Mouse (Mus musculus): ENCODE results near the gene 4922502D21Rik. TPM values are rescaled to one million over a fixed set of nuclear protein-coding genes. Genes with fewer than 3 reads are reported as not detected.
"Not testable (repeated sequence)": the region's sequence is repeated elsewhere in the genome, so short reads cannot be mapped to it uniquely, and the experiment has no call there.

The 4922502D21Rik gene
- polyA plus RNA-seq, 1 experiment from 2014 or later = not detected

DNA sequence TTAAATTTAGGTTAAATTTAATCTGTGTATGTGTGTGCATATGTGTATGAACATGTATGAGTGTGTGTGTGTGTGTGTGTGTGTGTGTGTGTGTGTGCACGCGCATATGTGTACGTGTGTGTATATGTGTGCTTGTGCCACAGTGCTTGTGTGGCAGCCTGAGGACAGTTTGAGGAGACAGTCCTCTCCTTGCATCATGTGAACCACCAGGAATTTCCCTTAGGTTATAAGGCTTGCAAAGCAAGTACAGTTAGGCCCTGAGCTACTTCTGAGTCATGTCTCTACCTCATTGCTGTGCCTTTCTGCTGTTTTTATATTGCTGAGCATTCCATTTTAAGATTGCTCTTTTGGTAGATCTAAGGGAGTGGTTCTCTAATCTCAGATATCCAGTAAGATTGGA is 19.5 kb upstream of the 4922502D21Rik start:
- no peaks in the 10 kb centered on the region for H3K27me3 ChIP-seq (ENCODE audit: control insufficient read depth, insufficient read depth, low read length)
- H3K36me3 ChIP-seq (ENCODE audit: control insufficient read depth, insufficient read depth, low read length) = no peaks in the 10 kb centered on the region
- WGBS = 93% methylated on average over 3 of the region's 3 CpGs
- no peak overlapping the region for H3K4me3 ChIP-seq (replicated peaks; ENCODE audit: low read depth, low read length)
- no peaks in the 10 kb centered on the region for H3K4me1 ChIP-seq (ENCODE audit: control insufficient read depth, insufficient read depth, low read length)
- no peak overlapping the region for H3K9ac ChIP-seq (replicated peaks; ENCODE audit: low read length)
- no peak overlapping the region for H3K4me2 ChIP-seq (ENCODE audit: low read length)
- DNase-seq (no peak), ATAC-seq (ENCODE audit: low FRiP score, low TSS enrichment) (no peak)
- H3K9me3 ChIP-seq (ENCODE audit: control insufficient read depth, low read length) = peaks cover 4% of the 10 kb centered on the region; the same call in 1 of the 2 replicates
- no peak overlapping the region for H3K27ac ChIP-seq (replicated peaks; ENCODE audit: low read depth, low read length)

DNA sequence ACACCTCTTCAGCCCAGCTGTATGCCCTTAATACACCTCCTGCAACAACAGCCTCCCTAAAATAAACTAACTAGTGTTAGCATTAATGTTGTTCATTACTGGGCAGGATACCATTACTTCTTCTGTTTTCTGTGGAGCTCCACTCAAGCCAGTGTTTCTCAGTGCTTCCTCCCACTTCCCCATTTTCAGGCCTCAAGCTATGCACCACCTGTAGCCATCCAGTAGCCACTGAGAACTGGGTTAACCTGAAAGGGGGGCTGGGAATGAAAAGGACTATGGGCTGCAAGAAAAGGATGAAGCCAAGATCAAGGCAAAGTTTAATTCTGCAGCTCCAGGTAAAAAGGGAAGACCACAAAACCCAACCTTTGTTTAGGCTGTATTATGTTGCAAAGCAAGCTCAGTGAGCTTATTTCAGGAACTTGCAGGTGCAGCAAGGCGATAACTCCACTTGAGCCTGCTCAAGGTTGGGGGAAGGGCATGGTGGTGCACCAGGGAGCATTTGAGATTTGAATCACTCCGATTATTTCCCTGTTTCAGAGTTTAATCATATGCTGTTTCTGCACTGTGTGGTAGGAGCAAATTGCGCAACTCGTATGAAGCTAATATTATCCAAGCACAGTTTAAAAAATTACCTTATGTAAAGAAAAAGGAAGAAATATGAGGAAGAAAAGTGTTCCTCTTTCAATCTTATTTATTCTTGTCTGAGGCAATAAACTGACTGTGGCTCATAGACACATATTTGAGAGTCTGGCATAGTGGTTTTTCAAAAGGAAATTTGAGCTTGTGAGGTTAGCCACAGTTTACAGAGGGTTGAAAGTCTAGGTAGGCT is 18.1 kb upstream of the 4922502D21Rik start:
- H3K36me3 ChIP-seq (ENCODE audit: control insufficient read depth, insufficient read depth, low read length) = no peaks in the 10 kb centered on the region
- no peak for DNase-seq
- H3K27me3 ChIP-seq (ENCODE audit: control insufficient read depth, insufficient read depth, low read length) = no peaks in the 10 kb centered on the region
- 59% methylated on average over 4 of the region's 4 CpGs for WGBS
- no peak for ATAC-seq (ENCODE audit: low FRiP score, low TSS enrichment)
- H3K4me2 ChIP-seq (ENCODE audit: low read length) = no peak overlapping the region
- H3K4me1 ChIP-seq (ENCODE audit: control insufficient read depth, insufficient read depth, low read length) = no peaks in the 10 kb centered on the region
- H3K27ac ChIP-seq (replicated peaks; ENCODE audit: low read depth, low read length) = no peak overlapping the region
- H3K9me3 ChIP-seq (ENCODE audit: control insufficient read depth, low read length) = peaks cover 4% of the 10 kb centered on the region; the same call in 1 of the 2 replicates
- no peak overlapping the region for H3K4me3 ChIP-seq (replicated peaks; ENCODE audit: low read depth, low read length)
- H3K9ac ChIP-seq (replicated peaks; ENCODE audit: low read length) = no peak overlapping the region

DNA sequence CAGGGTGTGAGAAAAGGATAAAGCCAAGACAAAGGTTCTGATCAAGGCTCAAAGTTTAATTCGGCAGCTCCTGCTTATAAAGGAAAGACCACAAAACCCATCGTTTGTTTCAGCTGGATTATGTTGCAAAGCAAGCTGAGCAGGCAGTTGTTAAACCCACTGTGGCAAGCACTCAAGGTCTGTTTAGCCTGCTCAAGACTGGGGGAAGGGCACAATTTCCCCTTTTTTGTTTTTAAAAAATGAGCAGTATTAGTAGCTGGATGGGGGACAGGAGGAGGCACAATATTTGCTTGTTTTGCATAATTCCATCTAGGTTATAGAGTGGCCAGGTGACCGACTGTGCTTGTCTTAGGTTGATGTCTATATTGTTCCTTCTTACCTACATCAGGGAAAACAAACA is 12.8 kb upstream of the 4922502D21Rik start:
- 66% methylated on average over 3 of the region's 3 CpGs for WGBS
- ATAC-seq (ENCODE audit: low FRiP score, low TSS enrichment) = no peak
- no peak overlapping the region for H3K4me3 ChIP-seq (replicated peaks; ENCODE audit: low read depth, low read length)

DNA sequence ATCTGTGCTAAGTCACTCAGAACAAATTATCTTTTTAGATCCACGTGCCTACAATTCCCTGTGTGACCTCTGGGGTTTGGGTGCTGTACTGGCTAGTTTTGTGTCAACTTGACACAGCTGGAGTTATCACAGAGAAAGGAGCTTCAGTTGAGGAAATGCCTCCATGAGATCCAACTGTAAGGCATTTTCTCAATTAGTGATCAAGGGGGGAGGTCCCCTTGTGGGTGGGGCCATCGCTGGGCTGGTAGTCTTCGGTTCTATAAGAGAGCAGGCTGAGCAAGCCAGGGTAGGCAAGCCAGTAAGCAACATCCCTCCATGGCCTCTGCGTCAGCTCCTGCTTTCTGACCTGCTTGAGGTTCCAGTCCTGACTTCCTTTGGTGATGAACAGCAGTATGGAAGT is 10.8 kb upstream of the 4922502D21Rik start, which contains the start of gene Clec12a:
TSS of gene Clec12a (plus strand) at position 301 of the 400 bp plus-strand sequence.
- H3K27me3 ChIP-seq (ENCODE audit: control insufficient read depth, insufficient read depth, low read length); H3K9ac ChIP-seq (replicated peaks; ENCODE audit: low read length); DNase-seq; ATAC-seq (ENCODE audit: low FRiP score, low TSS enrichment); H3K4me3 ChIP-seq (replicated peaks; ENCODE audit: low read depth, low read length); H3K9me3 ChIP-seq (ENCODE audit: control insufficient read depth, low read length); H3K4me2 ChIP-seq (ENCODE audit: low read length); H3K4me1 ChIP-seq (ENCODE audit: control insufficient read depth, insufficient read depth, low read length); H3K36me3 ChIP-seq (ENCODE audit: control insufficient read depth, insufficient read depth, low read length); H3K27ac ChIP-seq (replicated peaks; ENCODE audit: low read depth, low read length): not testable (repeated sequence)
- 80% methylated on average over 4 of the region's 4 CpGs for WGBS

More for the DNA sequence above, 12.8 kb upstream of the 4922502D21Rik start:
- no peak overlapping the region for H3K27ac ChIP-seq (replicated peaks; ENCODE audit: low read depth, low read length)
- peaks cover 4% of the 10 kb centered on the region; the same call in 1 of the 2 replicates for H3K9me3 ChIP-seq (ENCODE audit: control insufficient read depth, low read length)
- H3K27me3 ChIP-seq (ENCODE audit: control insufficient read depth, insufficient read depth, low read length) = no peaks in the 10 kb centered on the region
- no peak overlapping the region for H3K9ac ChIP-seq (replicated peaks; ENCODE audit: low read length)
- no peaks in the 10 kb centered on the region for H3K4me1 ChIP-seq (ENCODE audit: control insufficient read depth, insufficient read depth, low read length)
- H3K4me2 ChIP-seq (ENCODE audit: low read length) = no peak overlapping the region
- no peaks in the 10 kb centered on the region for H3K36me3 ChIP-seq (ENCODE audit: control insufficient read depth, insufficient read depth, low read length)
- DNase-seq = no peak

DNA sequence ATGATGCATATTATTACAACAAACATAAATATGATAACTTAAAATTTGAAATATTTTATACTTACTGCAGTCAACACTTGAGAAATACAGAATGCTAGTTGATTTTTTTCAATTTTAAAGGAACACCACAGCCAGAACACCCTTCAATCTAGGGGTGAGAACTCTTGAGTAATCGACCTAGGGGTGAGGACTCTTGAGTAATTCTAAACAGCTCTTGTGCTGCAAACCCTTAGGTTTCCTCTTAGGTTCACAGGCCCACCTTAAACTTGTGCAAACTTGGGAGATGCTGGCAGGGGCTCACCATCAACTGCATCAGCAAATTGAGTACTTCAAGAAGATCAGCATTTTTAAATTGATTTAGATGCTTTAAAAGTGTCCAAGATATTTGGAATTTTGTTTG is 6.2 kb upstream of the 4922502D21Rik start:
- Histone ChIP-seq H3K9me3 (ENCODE audit: control insufficient read depth, low read length) (no peaks in the 10 kb centered on the region), H3K4me3 (replicated peaks; ENCODE audit: low read depth, low read length) (no peak overlapping the region), H3K36me3 (ENCODE audit: control insufficient read depth, insufficient read depth, low read length) (no peaks in the 10 kb centered on the region), H3K27ac (replicated peaks; ENCODE audit: low read depth, low read length) (no peak overlapping the region), H3K4me2 (ENCODE audit: low read length) (no peak overlapping the region), H3K4me1 (ENCODE audit: control insufficient read depth, insufficient read depth, low read length) (no peaks in the 10 kb centered on the region), H3K27me3 (ENCODE audit: control insufficient read depth, insufficient read depth, low read length) (no peaks in the 10 kb centered on the region), H3K9ac (replicated peaks; ENCODE audit: low read length) (no peak overlapping the region)
- DNase-seq = no peak
- ATAC-seq (ENCODE audit: low FRiP score, low TSS enrichment) = no peak
- 73% methylated on average over 1 of the region's 1 CpGs for WGBS

DNA sequence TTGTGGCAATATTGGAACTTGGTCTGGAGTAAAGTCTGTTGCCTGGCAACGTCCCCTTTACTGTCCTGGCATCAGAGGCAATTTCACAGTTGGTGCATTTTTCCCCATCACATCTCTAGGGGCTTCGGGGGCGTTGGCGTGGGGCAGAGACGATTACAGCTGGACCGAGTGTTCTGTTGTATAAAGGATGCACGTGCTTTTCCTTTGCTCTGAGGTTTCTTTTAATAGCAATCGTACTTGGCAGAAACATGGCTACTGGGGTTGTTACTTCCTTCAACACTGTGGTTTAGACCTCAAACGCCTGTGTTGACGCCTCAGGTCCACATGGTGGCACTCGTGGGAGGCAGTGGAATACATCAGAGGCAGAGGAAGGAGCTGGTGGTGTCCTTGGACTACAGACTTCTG is 2.1 kb upstream of the 4922502D21Rik start:
- ATAC-seq (ENCODE audit: low FRiP score, low TSS enrichment) = peak; percentile 68
- Histone ChIP-seq H3K27ac (replicated peaks; ENCODE audit: low read depth, low read length) (no peak overlapping the region), H3K9ac (replicated peaks; ENCODE audit: low read length) (no peak overlapping the region)

DNA sequence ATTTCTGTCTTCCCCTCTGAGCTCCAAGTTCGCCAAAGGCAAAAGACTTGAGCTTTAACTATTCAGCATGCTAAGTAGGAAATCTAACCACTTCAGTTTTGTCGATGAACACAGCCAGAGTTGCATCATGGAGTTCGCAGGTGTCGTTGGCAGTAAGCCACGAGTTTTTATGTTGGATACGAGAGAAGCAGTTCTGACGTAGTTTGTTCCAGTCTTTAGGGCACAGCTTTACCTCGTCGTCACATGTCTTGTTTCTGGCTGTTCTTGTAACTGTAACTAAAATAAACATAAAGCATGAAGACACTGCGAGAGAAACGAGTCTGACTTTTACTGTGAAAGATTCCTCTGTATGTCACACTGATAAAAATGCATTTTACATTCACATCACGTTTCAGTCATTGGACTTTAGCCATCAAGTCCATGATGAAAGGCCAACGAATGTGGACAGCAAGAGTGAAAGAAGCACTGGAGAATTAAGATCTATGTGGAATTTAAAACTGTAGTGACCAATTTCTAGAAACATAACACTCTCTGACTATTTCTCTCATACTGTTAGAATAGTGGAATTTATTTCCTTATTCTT is 4.9 kb downstream of the 4922502D21Rik start:
- WGBS = 85% methylated on average over 13 of the region's 13 CpGs
- H3K27ac ChIP-seq (replicated peaks; ENCODE audit: low read depth, low read length) = no peak overlapping the region
- DNase-seq (no peak), ATAC-seq (ENCODE audit: low FRiP score, low TSS enrichment) (no peak)
- no peaks in the 10 kb centered on the region for H3K27me3 ChIP-seq (ENCODE audit: control insufficient read depth, insufficient read depth, low read length)
- H3K9ac ChIP-seq (replicated peaks; ENCODE audit: low read length) = no peak overlapping the region
- no peaks in the 10 kb centered on the region for H3K36me3 ChIP-seq (ENCODE audit: control insufficient read depth, insufficient read depth, low read length)
- H3K4me2 ChIP-seq (ENCODE audit: low read length) = no peak overlapping the region
- H3K9me3 ChIP-seq (ENCODE audit: control insufficient read depth, low read length) = no peaks in the 10 kb centered on the region
- H3K4me3 ChIP-seq (replicated peaks; ENCODE audit: low read depth, low read length) = no peak overlapping the region
- H3K4me1 ChIP-seq (ENCODE audit: control insufficient read depth, insufficient read depth, low read length) = no peaks in the 10 kb centered on the region

More for the DNA sequence above, 2.1 kb upstream of the 4922502D21Rik start:
- no peaks in the 10 kb centered on the region for H3K27me3 ChIP-seq (ENCODE audit: control insufficient read depth, insufficient read depth, low read length)
- no peaks in the 10 kb centered on the region for H3K4me1 ChIP-seq (ENCODE audit: control insufficient read depth, insufficient read depth, low read length)
- H3K9me3 ChIP-seq (ENCODE audit: control insufficient read depth, low read length) = no peaks in the 10 kb centered on the region
- WGBS = 25% methylated on average over 11 of the region's 11 CpGs
- H3K36me3 ChIP-seq (ENCODE audit: control insufficient read depth, insufficient read depth, low read length) = no peaks in the 10 kb centered on the region
- DNase-seq = peak; percentile 75
- peak overlapping the region; percentile 28; the same call in 1 of the 2 replicates for H3K4me2 ChIP-seq (ENCODE audit: low read length)
- no peak overlapping the region for H3K4me3 ChIP-seq (replicated peaks; ENCODE audit: low read depth, low read length)

DNA sequence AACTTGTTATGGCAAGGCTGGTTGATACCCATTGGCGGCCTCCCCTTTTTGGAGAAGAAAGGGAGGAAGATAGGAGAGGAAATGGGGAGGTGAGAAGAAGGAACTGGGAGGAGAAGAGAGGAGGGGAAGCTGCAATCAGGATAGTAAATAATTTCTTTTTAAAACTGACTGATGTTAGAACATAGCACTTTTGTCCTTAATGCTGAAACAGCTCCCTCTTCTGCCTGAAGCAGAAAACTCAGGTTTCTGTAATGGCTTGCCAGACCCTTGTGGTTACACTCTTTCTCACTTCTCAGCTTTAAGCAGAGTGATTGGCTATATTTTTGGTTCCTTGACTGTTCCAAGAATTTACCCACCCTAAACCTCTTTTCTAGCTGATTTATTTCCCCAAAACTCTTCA is 5.6 kb downstream of the 4922502D21Rik start:
- Histone ChIP-seq H3K4me1 (ENCODE audit: control insufficient read depth, insufficient read depth, low read length) (no peaks in the 10 kb centered on the region), H3K4me3 (replicated peaks; ENCODE audit: low read depth, low read length) (no peak overlapping the region), H3K27me3 (ENCODE audit: control insufficient read depth, insufficient read depth, low read length) (no peaks in the 10 kb centered on the region), H3K4me2 (ENCODE audit: low read length) (no peak overlapping the region), H3K36me3 (ENCODE audit: control insufficient read depth, insufficient read depth, low read length) (no peaks in the 10 kb centered on the region), H3K9ac (replicated peaks; ENCODE audit: low read length) (no peak overlapping the region), H3K9me3 (ENCODE audit: control insufficient read depth, low read length) (no peaks in the 10 kb centered on the region), H3K27ac (replicated peaks; ENCODE audit: low read depth, low read length) (no peak overlapping the region)
- 83% methylated on average over 1 of the region's 1 CpGs for WGBS
- ATAC-seq (ENCODE audit: low FRiP score, low TSS enrichment) (no peak), DNase-seq (no peak)

DNA sequence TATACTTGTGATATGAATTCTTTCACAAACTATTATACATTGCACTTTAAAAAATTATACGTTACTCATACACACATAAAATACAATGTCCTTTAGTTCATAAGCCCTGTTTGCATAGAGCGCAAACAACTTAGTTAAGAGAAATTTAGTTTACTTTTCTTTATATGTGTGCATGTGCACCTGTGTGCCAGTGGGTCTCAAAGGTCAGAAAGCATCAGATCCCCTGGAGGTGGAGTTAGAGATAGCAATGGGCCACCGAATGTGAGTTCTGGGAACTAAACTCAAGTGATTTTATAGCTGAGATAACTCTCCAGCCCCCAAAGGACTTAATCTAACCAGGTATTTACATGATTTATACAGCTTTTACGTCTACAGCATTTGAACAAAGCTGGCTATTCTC is 12.3 kb downstream of the 4922502D21Rik start:
- no peaks in the 10 kb centered on the region for H3K9me3 ChIP-seq (ENCODE audit: control insufficient read depth, low read length)
- H3K36me3 ChIP-seq (ENCODE audit: control insufficient read depth, insufficient read depth, low read length) = no peaks in the 10 kb centered on the region
- H3K27ac ChIP-seq (replicated peaks; ENCODE audit: low read depth, low read length) = no peak overlapping the region
- no peak overlapping the region for H3K9ac ChIP-seq (replicated peaks; ENCODE audit: low read length)
- H3K4me2 ChIP-seq (ENCODE audit: low read length) = no peak overlapping the region
- WGBS = 80% methylated on average over 4 of the region's 4 CpGs
- H3K27me3 ChIP-seq (ENCODE audit: control insufficient read depth, insufficient read depth, low read length) = no peaks in the 10 kb centered on the region
- ATAC-seq (ENCODE audit: low FRiP score, low TSS enrichment) (no peak), DNase-seq (no peak)
- H3K4me1 ChIP-seq (ENCODE audit: control insufficient read depth, insufficient read depth, low read length) = no peaks in the 10 kb centered on the region
- no peak overlapping the region for H3K4me3 ChIP-seq (replicated peaks; ENCODE audit: low read depth, low read length)

Data from midbrain, embryonic 14.5 days (tissue).